Mouse (Mus musculus) midbrain, embryonic 11.5 days (tissue): ENCODE results near the gene Ccdc71. TPM values are rescaled to one million over a fixed set of nuclear protein-coding genes. Genes with fewer than 3 reads are reported as not detected.

Experiments
- ATAC-seq: fragments of 200-750 bp; cut with Nextera tagmentation; 2 replicates; pipeline ENCODE4 v1.8.0; 2017; ENCODE audit warnings: moderate TSS enrichment, moderate library complexity; ENCODE audit not compliant: low FRiP score
- DNase-seq: peaks from one replicate; pipeline ENCODE4 v3.0.0; 2015; ENCODE audit warnings: low spot score; ENCODE audit errors: missing footprints
- H3K27ac ChIP-seq: fragments of 300-500 bp; sonication (generic); 2 replicates; pipeline ENCODE4 v1.5.1; 2014; ENCODE audit warnings: low read depth, low read length
- H3K27me3 ChIP-seq: fragments of 300-500 bp; sonication (generic); 2 replicates; pipeline ENCODE4 v1.6.1; 2014; ENCODE audit warnings: mild to moderate bottlenecking, low read length, moderate library complexity, mixed read lengths; ENCODE audit not compliant: control insufficient read depth, insufficient read depth
- H3K36me3 ChIP-seq: fragments of 300-500 bp; sonication (generic); 2 replicates; pipeline ENCODE4 v1.6.1; 2014; ENCODE audit warnings: mild to moderate bottlenecking, low read length, moderate library complexity, mixed read lengths; ENCODE audit not compliant: control insufficient read depth, insufficient read depth
- H3K4me1 ChIP-seq: fragments of 300-500 bp; sonication (generic); 2 replicates; pipeline ENCODE4 v1.6.1; 2014; ENCODE audit warnings: low read length; ENCODE audit not compliant: control insufficient read depth, insufficient read depth
- H3K4me2 ChIP-seq: fragments of 300-500 bp; sonication (generic); 2 replicates; pipeline ENCODE4 v1.6.1; 2014; ENCODE audit warnings: mild to moderate bottlenecking, moderate library complexity
- H3K4me3 ChIP-seq: fragments of 300-500 bp; sonication (generic); 2 replicates; pipeline ENCODE4 v1.5.1; 2014; ENCODE audit warnings: low read depth, low read length
- H3K9ac ChIP-seq: fragments of 300-500 bp; sonication (generic); 2 replicates; pipeline ENCODE4 v1.6.1; 2014; ENCODE audit warnings: low read length
- H3K9me3 ChIP-seq: fragments of 300-500 bp; sonication (generic); 2 replicates; pipeline ENCODE4 v1.6.1; 2016; ENCODE audit warnings: low read length; ENCODE audit not compliant: control insufficient read depth
- WGBS: fragments of 180-500 bp; shearing (Covaris S2); extraction: QIAGEN DNeasy Blood & Tissue Kit; methylation state at CpG from one replicate; pipeline ENCODE4 v1.1.7; 2014; 5-methylcytosine and 5-hydroxymethylcytosine counted together
- polyA plus RNA-seq: library from polyadenylated mRNA; unstranded; fragments of >200 nt; fragmentation: Nextera tagmentation; extraction: Ambion mirVana; gene quantifications from 2 replicates; pipeline ENCODE4 v1.2.1, GENCODE M21; 2014

Gene Ccdc71
- polyA plus RNA-seq, 1 experiment from 2014 or later, result 48.6 TPM

GRCm38 (mm10) chr9:108490559-108491285 is 30.4 kb downstream of the Ccdc71 start, which contains the start of gene Usp19:
Gene Usp19 (plus strand): TSS chr9:108490602.
- H3K27me3 ChIP-seq, result no peaks in the 10 kb centered on the region
- ATAC-seq (peak; percentile 95), DNase-seq (peak; percentile 99)
- no peaks in the 10 kb centered on the region for H3K9me3 ChIP-seq
- peaks cover 15% of the 10 kb centered on the region for H3K4me1 ChIP-seq
- peak within 1 kb of the TSS; percentile 68 for H3K4me2 ChIP-seq
- H3K4me3 ChIP-seq, result peak within 1 kb of the TSS; percentile 99
- peaks cover 32% of the 10 kb centered on the region for H3K36me3 ChIP-seq
- H3K27ac ChIP-seq, result peak within 1 kb of the TSS; percentile 92
- peak within 1 kb of the TSS; percentile 94 for H3K9ac ChIP-seq
- under 1% methylated on average over 69 of the region's 69 CpGs for WGBS

GRCm38 (mm10) chr9:108491286-108491580 is 30.9 kb downstream of the Ccdc71 start:
- no peak for ATAC-seq
- Histone ChIP-seq H3K9me3 (no peaks in the 10 kb centered on the region), H3K36me3 (peaks cover 36% of the 10 kb centered on the region)

DNA sequence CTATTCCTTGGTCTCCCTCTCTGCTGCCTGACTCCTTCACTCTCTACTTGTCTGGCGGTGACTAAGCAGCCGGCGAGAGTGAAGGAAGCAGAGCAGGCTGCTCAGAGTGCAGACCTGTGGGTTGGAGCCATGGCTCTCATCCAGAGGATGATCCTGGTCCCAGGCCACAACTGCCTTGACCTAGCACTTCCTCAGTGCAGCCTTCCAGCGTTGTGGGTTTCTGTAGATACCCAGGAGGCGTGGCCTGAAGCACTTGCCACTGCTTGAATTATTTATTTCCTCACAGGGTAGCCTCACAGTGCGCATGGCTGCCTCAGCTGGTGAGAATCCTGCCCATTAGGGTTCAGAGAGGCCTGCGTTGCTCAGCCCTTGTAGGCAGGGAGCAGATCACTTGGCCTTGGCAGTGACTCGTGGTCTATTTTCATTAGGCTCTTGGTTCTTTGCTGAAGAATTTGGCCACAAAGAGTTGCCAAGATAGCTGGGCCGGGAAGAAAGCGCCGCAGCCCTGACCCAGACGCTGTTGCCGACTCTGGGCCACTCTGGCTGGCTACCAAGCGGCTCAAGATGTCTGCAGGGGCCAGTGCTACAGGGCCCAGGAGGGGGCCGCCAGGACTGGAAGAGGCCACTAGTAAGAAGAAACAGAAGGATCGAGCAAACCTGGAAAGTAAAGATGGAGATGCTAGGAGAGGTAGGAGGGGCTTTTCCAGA is 31.9 kb downstream of the Ccdc71 start:
- Histone ChIP-seq H3K27ac (no peak overlapping the region), H3K9me3 (no peaks in the 10 kb centered on the region), H3K4me3 (peak overlapping the region; percentile 99; the same call in 1 of the 2 replicates), H3K4me2 (peak overlapping the region; percentile 68), H3K9ac (no peak overlapping the region; the same call in 1 of the 2 replicates), H3K36me3 (peaks cover 42% of the 10 kb centered on the region), H3K27me3 (no peaks in the 10 kb centered on the region), H3K4me1 (peaks cover 15% of the 10 kb centered on the region)
- ATAC-seq, result no peak
- DNase-seq, result no peak
- WGBS, result 91% methylated on average over 16 of the region's 16 CpGs

More at GRCm38 (mm10) chr9:108491286-108491580, 30.9 kb downstream of the Ccdc71 start:
- H3K4me1 ChIP-seq, result peaks cover 15% of the 10 kb centered on the region
- peak overlapping the region; percentile 99 for H3K4me3 ChIP-seq
- H3K4me2 ChIP-seq, result peak overlapping the region; percentile 68
- H3K9ac ChIP-seq, result peak overlapping the region; percentile 94
- H3K27ac ChIP-seq, result peak overlapping the region; percentile 92
- DNase-seq, result peak; percentile 91
- H3K27me3 ChIP-seq, result no peaks in the 10 kb centered on the region
- WGBS, result 12% methylated on average over 12 of the region's 12 CpGs

DNA sequence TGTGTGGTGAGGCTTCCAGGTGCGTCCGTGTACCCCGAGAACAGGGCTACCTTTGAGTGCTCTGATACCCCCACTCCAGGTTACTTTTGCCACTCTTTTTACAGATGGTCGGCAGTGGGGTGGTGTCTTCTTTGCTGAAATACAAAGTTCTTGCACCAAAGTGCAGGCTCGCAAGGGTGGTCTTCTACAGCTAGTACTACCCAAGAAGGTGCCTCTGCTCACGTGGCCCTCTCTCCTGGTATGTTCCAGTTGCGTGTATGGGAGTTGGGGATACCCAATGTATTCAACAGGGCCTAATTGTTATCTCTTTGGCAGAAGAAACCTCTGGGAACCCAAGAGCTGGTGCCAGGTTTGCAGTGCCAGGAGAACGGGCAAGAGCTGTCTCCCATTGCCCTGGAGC is 32.9 kb downstream of the Ccdc71 start:
- ATAC-seq (no peak), DNase-seq (peak; percentile 73)
- no peak overlapping the region for H3K27ac ChIP-seq
- H3K27me3 ChIP-seq, result no peaks in the 10 kb centered on the region
- no peak overlapping the region for H3K4me3 ChIP-seq
- H3K9ac ChIP-seq, result no peak overlapping the region
- H3K9me3 ChIP-seq, result no peaks in the 10 kb centered on the region
- no peak overlapping the region for H3K4me2 ChIP-seq
- 94% methylated on average over 8 of the region's 8 CpGs for WGBS
- peaks cover 47% of the 10 kb centered on the region for H3K36me3 ChIP-seq
- H3K4me1 ChIP-seq, result peaks cover 15% of the 10 kb centered on the region

- no peak overlapping the region for H3K27ac ChIP-seq
- H3K27me3 ChIP-seq, result no peaks in the 10 kb centered on the region
- WGBS, result 93% methylated on average over 19 of the region's 19 CpGs
- peaks cover 15% of the 10 kb centered on the region for H3K4me1 ChIP-seq
- peaks cover 53% of the 10 kb centered on the region for H3K36me3 ChIP-seq
- ATAC-seq (no peak), DNase-seq (peak; percentile 75)
- H3K4me2 ChIP-seq, result no peak overlapping the region
- H3K9ac ChIP-seq, result no peak overlapping the region
- H3K9me3 ChIP-seq, result no peaks in the 10 kb centered on the region
- H3K4me3 ChIP-seq, result no peak overlapping the region
Measured at GRCm38 (mm10) chr9:108494146-108494825, 34.0 kb downstream of the Ccdc71 start.

DNA sequence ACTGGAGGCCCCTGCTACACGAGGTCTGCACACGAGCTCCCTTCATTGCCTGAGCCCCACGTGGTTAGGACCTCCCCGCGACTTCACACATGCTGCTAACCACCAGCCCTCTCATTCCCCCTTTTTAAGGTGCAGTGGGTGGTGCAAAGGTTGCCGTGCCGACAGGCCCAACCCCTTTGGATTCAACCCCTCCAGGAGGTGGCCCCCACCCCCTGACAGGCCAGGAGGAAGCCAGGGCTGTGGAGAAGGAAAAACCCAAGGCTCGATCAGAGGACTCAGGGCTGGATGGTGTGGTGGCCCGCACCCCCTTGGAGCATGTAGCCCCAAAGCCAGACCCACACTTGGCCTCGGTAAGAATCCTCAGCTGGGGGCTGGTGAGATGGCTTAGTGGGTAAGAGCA is 34.6 kb downstream of the Ccdc71 start:
- H3K27ac ChIP-seq, result no peak overlapping the region
- no peak overlapping the region for H3K4me2 ChIP-seq
- H3K4me1 ChIP-seq, result peaks cover 14% of the 10 kb centered on the region
- peaks cover 57% of the 10 kb centered on the region for H3K36me3 ChIP-seq
- no peak overlapping the region for H3K4me3 ChIP-seq
- no peaks in the 10 kb centered on the region for H3K27me3 ChIP-seq
- H3K9ac ChIP-seq, result no peak overlapping the region
- DNase-seq, result peak; percentile 33
- WGBS, result 91% methylated on average over 10 of the region's 10 CpGs
- H3K9me3 ChIP-seq, result no peaks in the 10 kb centered on the region
- ATAC-seq, result no peak

- Histone ChIP-seq H3K4me3 (no peak overlapping the region), H3K36me3 (peaks cover 68% of the 10 kb centered on the region), H3K27me3 (no peaks in the 10 kb centered on the region), H3K4me2 (no peak overlapping the region), H3K9me3 (no peaks in the 10 kb centered on the region), H3K4me1 (no peaks in the 10 kb centered on the region), H3K9ac (no peak overlapping the region), H3K27ac (no peak overlapping the region)
- no peak for ATAC-seq
- DNase-seq, result no peak
- 97% methylated on average over 7 of the region's 7 CpGs for WGBS
Measured at GRCm38 (mm10) chr9:108499231-108499630, 38.9 kb downstream of the Ccdc71 start.

- H3K9ac ChIP-seq, result no peak overlapping the region
- peaks cover 61% of the 10 kb centered on the region for H3K36me3 ChIP-seq
- 95% methylated on average over 15 of the region's 15 CpGs for WGBS
- no peak overlapping the region for H3K4me2 ChIP-seq
- H3K27ac ChIP-seq, result no peak overlapping the region
- no peaks in the 10 kb centered on the region for H3K9me3 ChIP-seq
- no peak for ATAC-seq
- peak; percentile 82 for DNase-seq
- H3K4me3 ChIP-seq, result no peak overlapping the region
- H3K4me1 ChIP-seq, result no peaks in the 10 kb centered on the region
- no peaks in the 10 kb centered on the region for H3K27me3 ChIP-seq
Measured at GRCm38 (mm10) chr9:108499943-108500342, 39.6 kb downstream of the Ccdc71 start.

DNA sequence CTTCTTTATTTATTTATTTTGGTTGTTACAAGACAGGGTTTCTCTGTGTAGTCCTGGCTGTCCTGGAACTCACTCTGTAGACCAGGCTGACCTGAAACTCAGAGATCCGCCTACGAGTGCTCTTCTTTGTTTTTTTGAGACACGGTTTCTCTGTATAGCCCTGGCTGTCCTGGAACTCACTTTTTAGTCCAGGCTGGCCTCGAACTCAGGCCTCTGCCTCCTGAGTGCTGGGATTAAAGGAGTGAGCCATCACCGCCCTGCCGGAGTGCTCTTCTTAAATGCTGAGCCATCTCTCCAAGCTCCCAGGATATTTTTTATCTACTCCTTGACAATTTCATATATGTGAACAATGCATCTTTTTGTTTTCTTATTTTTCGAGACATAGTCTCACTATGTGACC is 46.6 kb downstream of the Ccdc71 start:
- H3K27ac ChIP-seq, result no peak overlapping the region
- H3K9me3 ChIP-seq, result no peaks in the 10 kb centered on the region
- no peak overlapping the region for H3K9ac ChIP-seq
- no peak for ATAC-seq
- H3K27me3 ChIP-seq, result no peaks in the 10 kb centered on the region
- peaks cover 4% of the 10 kb centered on the region for H3K36me3 ChIP-seq
- peaks cover 7% of the 10 kb centered on the region for H3K4me1 ChIP-seq
- 86% methylated on average over 7 of the region's 7 CpGs for WGBS
- no peak overlapping the region for H3K4me2 ChIP-seq
- H3K4me3 ChIP-seq, result no peak overlapping the region
- peak; percentile 69 for DNase-seq
